Mouse (Mus musculus) R1 (cell line): Measurements from ENCODE around the gene Urad.

Experiments used
- DNase-seq: peaks from one replicate; pipeline ENCODE4 v3.0.0-alpha.2; 2018; ENCODE audit warnings: low read depth, low spot score

Gene Urad

DNA sequence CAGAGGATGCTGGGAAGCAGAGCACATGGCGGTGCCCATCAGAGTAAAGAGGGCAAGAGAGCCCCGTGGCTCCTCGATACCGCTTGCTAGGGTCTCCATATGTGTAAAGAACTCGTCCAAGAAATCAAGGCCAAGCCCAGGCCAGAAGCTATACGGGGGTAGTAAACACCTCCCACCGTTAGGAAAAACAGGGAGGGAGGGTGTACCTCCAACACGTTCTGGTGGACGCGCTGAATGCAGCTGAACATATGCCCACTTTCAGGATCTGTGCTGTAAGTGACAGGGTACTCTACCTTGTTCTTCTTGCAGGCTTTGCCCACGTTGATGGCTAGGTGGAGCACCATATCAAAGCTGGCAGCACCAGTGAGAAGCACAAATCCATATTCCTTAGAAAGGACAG lies 3.7 kb upstream of the Urad start:
- no peak for DNase-seq

DNA sequence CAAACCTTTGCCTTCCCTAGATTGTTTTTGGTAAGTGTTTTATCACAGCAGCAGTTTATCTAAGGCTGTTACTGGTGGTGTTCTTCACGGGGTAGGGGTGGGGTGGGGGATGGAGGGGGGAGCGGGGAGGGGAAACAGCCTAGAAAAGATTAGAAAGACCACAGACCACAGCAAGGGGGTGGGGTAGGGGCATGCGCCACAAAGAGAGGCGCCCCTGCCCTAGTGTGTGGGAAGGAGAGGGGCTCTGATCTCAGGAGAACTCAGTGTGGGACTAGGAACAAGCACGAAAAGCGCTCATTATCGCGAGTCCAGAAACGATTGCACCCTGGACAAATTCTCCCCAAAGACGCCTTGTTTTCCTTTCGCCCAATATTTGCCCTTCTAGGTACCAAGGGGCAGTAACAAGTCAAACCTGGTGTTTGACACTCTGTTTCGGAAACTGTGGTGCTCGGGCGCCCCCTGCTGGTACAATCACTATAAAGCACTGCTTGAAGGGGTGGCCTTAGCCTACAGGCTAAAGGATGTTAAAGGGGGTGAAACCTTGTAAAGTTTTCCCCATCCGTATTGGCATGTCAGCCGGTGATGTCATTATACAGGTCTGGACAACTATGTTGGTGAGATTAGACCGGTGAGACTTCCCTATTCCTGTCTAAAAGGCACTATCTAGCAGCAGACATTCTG lies 1.1 kb upstream of the Urad start:
- DNase-seq, result peak; percentile 77

DNA sequence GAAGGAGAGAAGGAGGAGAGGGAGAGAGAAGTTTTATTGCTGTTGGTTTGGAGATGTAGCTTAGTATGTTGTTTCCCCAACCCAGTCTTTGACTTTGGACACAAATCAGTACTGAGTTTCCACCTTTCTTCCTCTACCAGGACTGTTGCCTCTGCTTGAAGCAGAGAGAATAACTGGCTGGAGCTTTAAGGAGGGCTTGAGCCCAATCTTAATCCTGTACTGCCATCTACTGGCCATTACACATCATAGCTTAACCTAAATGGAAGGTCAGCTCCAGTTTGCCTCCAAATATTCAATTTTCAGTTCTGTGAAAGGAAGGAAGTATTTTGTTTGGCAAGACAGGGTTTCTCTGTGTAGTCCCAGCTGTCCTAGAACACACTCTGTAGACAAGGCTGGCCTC lies 2.6 kb downstream of the Urad start:
- peak; percentile 78 for DNase-seq

DNA sequence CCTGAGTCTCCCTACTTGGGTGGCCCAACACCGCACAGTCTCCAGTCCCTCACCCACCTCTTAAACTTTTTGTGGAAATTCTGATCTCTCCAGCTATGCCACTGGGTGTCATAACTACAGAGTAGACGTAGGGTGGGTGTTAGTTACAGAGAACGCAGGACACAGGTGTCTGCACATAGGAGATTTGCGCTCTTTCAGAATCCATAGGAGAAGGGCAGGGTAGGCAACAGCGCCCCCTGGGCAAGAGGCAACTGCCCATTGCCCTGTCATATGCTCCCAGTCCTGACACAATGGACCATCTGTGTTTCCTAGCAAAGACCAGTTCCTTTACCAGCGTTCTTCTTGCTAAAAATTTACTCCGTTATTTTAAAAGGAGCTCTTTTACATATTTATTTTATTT lies 4.2 kb downstream of the Urad start:
- no peak for DNase-seq

DNA sequence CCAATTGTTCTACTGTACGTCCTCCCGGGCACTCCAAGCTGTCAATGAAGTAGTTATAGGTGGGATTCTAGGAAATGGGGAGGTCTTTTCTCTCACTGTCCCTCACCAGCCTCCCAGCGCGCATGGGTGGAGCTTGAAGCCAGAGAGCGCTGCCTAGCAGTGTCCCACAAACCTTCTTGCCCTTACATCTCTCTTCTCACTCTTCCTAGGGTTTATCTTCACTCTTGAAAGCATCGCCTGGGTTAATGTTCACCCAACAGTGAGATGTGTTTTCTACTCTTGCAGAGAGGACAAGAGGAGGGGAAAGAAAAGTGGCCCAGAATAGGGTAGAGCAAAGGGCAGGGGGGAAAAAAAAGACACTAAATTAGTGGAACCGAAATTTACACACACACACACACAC lies 4.9 kb downstream of the Urad start:
- DNase-seq, result no peak

DNA sequence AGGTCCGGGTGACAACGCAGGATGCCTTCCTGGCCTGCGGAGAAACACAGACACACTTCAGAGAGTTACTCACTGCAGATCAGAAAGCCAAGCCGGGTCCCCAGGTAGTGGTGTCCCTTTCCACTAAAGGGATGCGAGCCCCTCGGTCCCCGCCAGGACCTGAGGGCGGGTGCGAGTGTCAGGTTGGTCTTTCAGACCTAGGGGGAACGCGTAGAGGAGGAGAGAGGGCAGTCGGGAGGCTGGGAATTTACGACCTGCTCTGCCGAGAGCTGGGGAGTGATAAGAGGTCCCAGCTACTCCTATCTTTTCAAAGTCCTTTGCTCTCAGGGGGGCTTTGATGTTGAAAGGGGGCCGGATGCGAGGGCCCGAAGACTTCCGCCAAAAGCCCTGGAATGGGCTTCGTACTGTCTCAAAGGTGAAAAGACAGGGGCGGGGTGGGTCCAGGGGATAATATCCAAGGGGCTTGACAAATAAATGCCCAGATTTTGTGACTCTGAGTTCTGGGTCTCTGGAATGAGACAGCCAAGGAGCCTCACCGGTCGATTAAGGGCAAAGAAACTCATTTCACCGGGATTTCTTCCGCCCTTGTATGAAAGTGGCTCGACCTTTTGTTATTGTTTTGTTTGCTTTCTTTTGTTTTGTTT lies 6.7 kb downstream of the Urad start:
- no peak for DNase-seq

DNA sequence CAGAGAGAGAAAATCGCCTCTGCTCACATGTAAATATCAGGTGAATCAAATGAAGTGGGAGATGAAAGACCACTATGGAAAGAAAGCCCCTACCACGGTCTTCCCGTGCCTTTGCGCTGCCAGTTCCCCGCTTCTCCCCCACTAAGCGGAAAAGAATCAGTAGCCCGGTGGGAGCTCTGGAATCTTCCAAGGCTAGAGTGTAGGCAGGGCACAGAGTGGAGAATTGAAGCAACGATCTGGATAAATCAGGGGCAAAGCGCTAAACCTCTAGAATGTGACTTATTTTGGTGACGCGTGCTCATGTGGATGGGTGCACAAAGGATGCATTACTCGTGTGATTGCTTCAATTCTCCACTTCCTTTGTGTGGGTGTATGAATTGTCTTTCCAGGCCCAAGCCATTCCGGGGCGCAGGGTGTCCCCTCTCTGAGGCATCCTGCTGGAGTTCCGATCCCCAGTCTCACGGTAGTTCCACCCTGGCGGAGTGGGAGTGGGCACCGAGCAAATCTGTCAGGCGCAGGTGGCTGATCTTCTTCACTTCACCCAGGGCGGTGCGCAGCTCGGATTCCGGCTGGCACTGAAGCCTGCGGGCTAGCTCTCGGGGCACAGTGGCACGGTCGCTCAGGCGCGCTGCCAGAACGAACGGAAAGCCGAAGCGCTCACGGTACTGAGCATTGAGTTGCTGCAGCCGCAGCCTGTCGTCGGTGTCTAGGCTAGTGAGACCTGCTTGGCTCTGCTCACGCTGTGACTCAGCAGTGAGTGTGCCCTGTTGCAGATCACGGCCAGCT lies 7.4 kb downstream of the Urad start:
- DNase-seq, result peak; percentile 45

DNA sequence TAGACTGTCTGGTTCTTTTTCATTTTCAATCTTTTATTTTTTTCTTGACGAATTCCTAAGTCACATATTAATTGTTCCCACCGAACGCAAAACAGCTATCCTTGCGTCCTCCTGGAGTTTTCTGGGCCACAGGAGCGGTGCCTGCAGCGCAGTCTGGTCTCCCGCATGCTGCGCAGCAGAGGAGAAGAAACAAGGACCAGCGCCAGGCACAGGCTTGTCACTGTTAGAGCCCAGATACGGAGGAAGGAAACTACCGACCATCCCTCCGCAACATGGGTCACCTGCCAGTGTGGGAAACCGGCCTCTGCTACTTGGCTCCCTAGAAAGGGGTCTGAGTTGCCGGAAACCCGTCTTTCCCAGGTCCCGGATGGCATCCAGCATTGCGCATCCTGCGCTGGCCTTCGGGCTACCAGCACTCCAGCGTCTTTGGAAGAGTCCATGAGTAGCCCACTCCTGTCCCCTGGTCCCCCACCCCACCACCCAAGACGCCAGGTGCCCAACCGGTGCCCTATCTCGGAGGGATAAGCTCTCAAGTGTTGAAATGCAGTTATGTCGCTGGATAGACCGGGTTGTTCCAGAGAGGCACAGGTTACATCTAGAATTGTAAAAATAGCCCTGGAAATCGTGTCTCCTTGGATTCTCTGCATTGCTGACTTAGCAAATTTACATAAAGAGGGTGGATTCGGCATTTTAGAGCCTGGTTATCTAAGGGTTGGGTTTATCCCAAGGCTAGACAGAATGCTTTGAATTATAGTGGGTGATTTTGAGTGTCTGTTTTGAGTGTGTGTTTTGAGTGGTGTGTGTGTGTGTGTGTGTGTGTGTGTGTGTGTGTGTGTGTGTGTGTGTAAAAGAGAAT lies 9.2 kb downstream of the Urad start:
- no peak for DNase-seq

DNA sequence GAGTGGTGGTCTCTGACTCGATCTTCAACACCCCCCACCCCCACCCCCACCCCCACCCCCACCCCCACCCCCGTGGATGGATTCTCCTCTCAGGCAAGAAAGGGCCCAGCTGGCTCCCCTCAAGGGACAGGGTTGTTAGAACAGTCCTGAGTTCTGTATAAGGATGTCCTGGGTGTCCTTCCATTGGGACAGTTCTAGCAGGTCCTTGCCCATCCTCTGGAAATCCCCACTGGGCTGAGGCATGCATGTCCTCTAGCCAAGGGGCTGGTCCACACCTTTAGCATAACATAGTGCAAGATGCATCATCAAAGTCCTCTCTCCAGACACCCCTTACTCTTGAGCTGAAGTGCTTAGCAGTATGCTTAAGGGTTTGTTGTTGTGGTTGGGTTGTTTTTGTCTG lies 12.5 kb downstream of the Urad start:
- no peak for DNase-seq

DNA sequence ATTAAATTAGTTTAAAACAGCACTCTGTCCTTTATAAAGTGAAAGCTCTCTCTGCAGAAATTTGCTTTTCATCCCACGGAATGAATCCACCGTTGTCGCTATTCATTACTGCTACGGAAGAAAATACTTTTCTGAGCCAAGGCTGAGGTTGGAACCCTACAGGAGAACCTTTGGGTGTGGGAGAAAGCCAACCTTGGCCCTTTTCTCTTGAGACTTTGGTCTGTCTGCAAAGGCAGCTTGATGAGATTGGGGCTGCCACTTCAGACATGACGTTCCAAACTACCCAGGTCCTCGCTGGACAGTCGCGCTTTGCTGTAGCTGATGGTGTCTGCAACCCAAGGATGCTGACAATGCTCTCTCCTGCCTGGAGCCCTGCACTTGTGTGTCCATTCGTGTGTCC lies 13.8 kb downstream of the Urad start:
- no peak for DNase-seq

DNA sequence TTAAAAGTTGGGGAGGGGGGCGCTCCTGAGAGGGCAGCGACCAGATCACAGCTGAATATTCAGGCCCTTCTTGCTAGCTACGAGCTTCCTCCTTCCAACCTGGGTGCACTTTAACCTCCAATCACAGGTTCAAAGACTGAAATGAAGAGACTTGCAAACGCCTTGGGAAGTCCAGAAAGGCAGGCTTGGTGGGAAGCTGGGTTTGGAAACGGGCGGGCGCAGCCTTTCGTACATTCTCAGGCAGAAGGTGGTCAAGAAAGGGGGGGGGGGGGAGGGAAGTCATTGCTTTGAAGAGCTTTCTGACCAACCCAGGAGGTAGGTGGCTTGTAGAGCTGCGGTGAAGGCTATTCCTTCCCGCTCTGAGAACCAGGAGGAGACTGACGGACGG lies 14.8 kb downstream of the Urad start:
- no peak for DNase-seq

DNA sequence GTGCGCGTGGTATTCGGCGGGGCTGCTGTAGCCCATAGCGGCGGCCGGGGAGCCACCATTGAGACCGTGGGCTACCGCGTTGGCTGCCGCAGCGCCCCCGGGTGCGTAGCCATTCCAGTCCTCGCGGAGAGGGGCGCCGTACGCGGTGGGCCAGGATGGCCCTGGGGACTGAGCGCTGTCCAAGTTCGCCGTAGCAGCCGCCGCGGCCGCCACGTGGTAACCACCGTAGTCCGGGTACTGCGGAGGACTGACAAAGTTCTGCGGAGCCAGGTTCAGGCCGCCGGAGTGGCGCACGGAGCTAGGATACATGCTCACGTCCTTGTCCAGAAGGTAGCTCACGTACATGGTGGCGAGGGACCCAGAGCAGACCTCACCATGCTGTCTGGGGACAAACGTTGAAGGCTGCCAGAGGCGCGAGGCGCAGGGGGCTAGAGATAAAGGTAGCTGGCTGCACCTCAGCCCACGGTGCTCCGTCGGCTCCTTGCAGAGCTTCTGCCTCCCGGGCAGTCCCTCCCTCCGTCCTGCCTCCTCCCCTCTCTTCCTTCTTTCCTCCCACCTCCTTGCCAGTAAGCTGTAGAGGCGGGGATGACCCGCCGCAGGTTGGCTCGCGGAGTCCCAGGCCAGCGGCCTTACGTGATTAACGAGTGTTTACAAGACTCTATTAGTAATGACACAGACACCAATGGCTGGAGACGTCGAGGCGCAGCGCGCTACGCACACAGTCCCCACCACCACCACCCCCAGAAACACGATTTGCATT lies 15.4 kb downstream of the Urad start, which contains the start of gene Cdx2:
Cdx2 (minus strand) TSS at position 633 of the 760 bp plus-strand sequence.
- peak; percentile 73 for DNase-seq

DNA sequence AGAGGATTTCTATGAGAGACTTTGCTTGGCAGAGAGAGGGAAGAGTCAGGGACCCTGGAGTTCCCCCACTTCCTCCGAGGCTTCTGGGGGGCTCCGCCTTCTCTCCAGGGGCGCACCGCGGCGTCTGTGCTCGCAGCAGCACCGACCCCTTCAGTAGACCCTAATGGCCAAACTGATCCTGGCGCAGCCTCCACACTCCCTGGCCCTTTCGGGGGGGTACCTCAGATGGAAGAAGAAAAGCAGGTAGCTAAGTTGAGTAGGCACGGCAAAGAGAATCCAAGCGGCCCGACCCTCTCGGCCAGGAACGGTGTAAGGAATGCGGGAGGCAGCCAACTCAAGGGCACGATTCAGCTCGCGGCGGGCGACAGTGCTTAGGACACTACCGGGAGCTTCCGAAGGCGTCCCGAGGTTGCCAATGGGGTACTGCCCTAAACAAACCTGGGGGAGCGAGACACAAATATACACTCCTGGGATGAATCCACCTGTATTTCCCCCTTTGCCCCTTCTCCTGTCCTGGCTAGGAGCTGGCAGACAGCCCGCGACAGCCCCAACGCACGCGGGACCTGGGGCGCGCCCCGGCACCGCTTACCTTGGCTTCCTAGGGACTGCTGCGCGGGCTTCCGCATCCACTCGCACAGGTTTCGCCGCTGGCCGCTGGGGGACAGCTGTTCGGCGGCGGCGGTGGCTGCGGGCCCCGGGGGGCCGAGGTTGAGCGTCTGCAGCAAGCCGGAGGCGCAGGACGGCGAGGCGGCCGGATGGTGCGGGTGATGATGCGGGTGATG lies 16.2 kb downstream of the Urad start:
- peak; percentile 57 for DNase-seq

DNA sequence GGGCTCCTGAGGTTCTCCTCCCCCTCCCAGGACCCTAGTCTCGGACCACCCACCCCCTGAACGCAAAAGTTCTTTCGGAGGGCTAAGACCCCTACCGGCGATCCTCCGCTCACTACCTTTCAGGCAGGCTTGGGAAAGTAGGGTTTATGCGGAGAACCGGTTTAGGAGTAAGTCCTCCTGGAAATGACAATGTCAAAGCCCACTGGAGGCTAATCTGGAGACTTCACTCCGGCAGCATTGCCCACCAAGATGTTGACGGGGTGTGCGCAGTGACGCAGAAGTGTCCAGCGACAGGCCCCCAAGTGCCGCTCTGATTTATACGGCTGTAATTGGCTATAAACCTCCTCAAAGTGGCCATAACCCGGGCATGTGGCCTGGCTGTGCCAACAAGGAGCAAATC lies 17.1 kb downstream of the Urad start:
- DNase-seq, result no peak

DNA sequence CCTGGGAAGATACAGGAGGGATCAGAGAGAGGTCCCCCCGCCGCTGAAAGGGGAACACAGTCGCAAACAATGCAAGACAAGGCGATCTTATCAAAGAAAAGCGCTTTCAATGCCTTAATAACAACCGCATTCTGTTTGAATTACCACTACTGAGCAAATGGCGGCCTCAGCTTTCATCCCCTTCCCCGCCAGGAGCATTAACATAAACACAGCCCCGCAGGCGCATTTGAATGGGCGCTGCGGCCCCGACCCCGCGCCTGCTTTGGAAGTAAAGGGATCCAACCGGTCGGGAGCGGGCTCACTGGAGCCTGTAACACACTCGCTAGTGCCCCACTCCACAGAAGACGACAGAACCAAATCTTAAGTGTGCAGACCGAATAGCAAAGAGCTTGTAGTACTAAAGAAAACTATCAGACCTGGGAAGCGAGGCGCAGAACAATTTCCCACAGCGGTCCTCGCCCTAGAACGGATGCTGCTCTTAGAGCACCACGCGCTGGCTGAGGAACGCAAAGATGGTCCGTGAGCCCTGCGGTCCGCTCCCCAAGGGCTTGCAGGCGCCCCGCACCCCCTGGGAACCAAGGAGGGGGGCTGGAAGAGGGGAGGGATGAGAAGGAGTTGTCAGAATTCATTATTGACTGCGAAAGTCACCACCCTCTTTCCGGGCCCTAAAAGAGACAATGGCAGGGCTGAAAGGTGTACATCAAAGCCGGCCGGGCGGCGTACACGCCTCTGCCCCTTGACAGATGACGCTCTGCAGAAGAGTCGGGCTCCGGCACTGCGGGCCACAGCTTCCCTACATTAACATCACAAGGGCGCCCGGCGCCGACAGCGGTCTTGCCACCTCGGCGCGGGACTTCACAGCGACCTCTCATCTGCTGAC lies 17.7 kb downstream of the Urad start:
- DNase-seq, result peak; percentile 80

DNA sequence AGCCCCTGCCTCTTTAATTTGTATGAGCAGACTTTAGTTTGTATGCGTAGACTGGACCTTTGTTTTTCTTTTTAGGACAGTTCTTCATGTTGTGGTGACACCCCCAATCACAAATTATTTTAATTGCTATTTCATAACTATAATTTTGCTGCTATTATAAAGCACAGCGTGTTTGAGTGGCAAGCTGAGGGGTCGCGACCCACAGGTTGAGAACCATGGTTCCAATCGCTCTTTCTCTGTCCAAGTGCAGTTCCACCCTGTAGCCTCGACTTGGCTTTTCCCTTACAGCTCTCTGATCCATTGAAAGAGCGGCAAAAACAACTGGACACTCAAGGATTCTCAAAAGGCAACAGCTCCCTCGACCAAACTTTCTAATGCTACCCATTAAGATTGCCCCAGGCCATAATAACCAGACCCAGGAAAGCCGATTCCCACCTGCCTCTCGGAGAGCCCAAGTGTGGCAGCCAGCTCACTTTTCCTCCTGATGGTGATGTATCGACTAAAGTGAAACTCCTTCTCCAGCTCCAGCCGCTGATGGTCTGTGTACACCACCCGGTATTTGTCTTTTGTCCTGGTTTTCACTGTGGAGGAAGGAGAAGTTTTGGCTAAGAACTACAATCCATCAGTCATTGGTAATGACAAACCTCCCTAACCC lies 19.4 kb downstream of the Urad start:
- DNase-seq, result no peak

DNA sequence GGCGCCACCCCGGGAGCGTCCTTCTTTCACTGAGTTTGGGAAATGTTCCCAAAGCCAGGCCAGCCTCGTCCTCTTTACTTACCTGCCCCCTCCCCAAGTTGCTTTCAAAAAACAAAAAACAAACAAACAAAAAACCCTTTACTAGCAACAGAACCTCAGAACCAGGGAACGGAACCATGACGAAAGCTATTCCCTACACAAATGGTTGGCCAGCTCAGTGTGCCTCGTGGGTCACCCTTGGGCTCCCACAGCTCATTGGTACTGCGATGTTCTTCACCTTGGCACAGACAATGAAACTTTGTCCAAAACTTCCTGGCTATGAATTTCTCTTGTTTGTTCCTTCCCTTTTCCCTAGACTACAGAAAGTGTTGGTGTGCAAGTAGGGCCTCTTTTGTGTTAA lies 20.1 kb downstream of the Urad start:
- no peak for DNase-seq

DNA sequence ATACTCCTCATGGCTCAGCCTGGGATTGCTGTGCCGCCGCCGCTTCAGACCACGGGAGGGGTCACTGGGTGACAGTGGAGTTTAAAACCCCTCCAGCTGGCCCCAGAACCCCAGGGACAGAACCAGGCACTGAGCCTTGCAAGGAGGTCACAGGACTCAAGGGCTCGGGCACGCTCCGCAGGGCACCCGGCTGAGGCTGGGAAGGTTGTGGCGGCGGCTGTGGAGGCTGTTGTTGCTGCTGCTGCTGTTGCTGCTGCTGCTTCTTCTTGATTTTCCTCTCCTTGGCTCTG lies 20.5 kb downstream of the Urad start:
- DNase-seq, result no peak
